Mouse (Mus musculus): ENCODE results near the gene Ahnak. TPM values are rescaled to one million over a fixed set of nuclear protein-coding genes. Genes with fewer than 3 reads are reported as not detected.
A peak's percentile ranks its signal among the peaks of the same experiment; 100 is the strongest.

Ahnak gene
- total RNA-seq, 2 experiments from 2014 or later, result 14.7 to 15.7 TPM

GRCm38 (mm10) chr19:9061221-9061893 is 72.3 kb downstream of the Ahnak start:
- no peak for DNase-seq (ENCODE audit: extremely low spot score in 1 of 2, low spot score in 1 of 2)

- no peak for DNase-seq (ENCODE audit: extremely low spot score in 1 of 2, low spot score in 1 of 2)
Observed at GRCm38 (mm10) chr19:9062822-9063221, 73.7 kb downstream of the Ahnak start.

- DNase-seq (ENCODE audit: extremely low spot score in 1 of 2, low spot score in 1 of 2), result no peak
Observed at GRCm38 (mm10) chr19:9063831-9064230, 74.7 kb downstream of the Ahnak start.

- no peak for DNase-seq (ENCODE audit: extremely low spot score in 1 of 2, low spot score in 1 of 2)
Observed at GRCm38 (mm10) chr19:9065621-9066561, 76.8 kb downstream of the Ahnak start.

- DNase-seq (ENCODE audit: extremely low spot score in 1 of 2, low spot score in 1 of 2), result no peak
Observed at GRCm38 (mm10) chr19:9067292-9067691, 78.2 kb downstream of the Ahnak start.

- DNase-seq (ENCODE audit: extremely low spot score in 1 of 2, low spot score in 1 of 2), result no peak
Observed at GRCm38 (mm10) chr19:9069687-9070307, 80.7 kb downstream of the Ahnak start.

GRCm38 (mm10) chr19:9070316-9070715 is 81.2 kb downstream of the Ahnak start:
- no peak for DNase-seq (ENCODE audit: extremely low spot score in 1 of 2, low spot score in 1 of 2)

- DNase-seq (ENCODE audit: extremely low spot score in 1 of 2, low spot score in 1 of 2), result no peak
Observed at GRCm38 (mm10) chr19:9071456-9072156, 82.5 kb downstream of the Ahnak start.

- no peak for DNase-seq (ENCODE audit: extremely low spot score in 1 of 2, low spot score in 1 of 2)
Observed at GRCm38 (mm10) chr19:9072157-9072530, 83.1 kb downstream of the Ahnak start.

GRCm38 (mm10) chr19:9073776-9074411 is 84.8 kb downstream of the Ahnak start:
- no peak for DNase-seq (ENCODE audit: extremely low spot score in 1 of 2, low spot score in 1 of 2)

GRCm38 (mm10) chr19:9074424-9074823 is 85.3 kb downstream of the Ahnak start:
- no peak for DNase-seq (ENCODE audit: extremely low spot score in 1 of 2, low spot score in 1 of 2)

GRCm38 (mm10) chr19:9075558-9075957 is 86.5 kb downstream of the Ahnak start:
- DNase-seq (ENCODE audit: extremely low spot score in 1 of 2, low spot score in 1 of 2), result no peak

GRCm38 (mm10) chr19:9076035-9076434 is 87.0 kb downstream of the Ahnak start:
- no peak for DNase-seq (ENCODE audit: extremely low spot score in 1 of 2, low spot score in 1 of 2)

- no peak for DNase-seq (ENCODE audit: extremely low spot score in 1 of 2, low spot score in 1 of 2)
Observed at GRCm38 (mm10) chr19:9076982-9077660, 88.0 kb downstream of the Ahnak start.

GRCm38 (mm10) chr19:9079916-9080315 is 90.8 kb downstream of the Ahnak start:
- DNase-seq (ENCODE audit: extremely low spot score in 1 of 2, low spot score in 1 of 2), result no peak

- DNase-seq (ENCODE audit: extremely low spot score in 1 of 2, low spot score in 1 of 2), result no peak
Observed at GRCm38 (mm10) chr19:9081311-9082190, 92.5 kb downstream of the Ahnak start.

- DNase-seq (ENCODE audit: extremely low spot score in 1 of 2, low spot score in 1 of 2), result peak; percentile 72 to 81
Observed at GRCm38 (mm10) chr19:9082191-9083009, 93.3 kb downstream of the Ahnak start.

GRCm38 (mm10) chr19:9083010-9083355 is 93.9 kb downstream of the Ahnak start:
- DNase-seq (ENCODE audit: extremely low spot score in 1 of 2, low spot score in 1 of 2), result no peak
